ENCODE assay signal across 8 mouse cellular contexts in genomic region chr19:34192008-34192963, GRCm38 (mm10). TPM values are rescaled to one million over a fixed set of nuclear protein-coding genes. Genes with fewer than 3 reads are reported as not detected.
A peak's percentile ranks its signal among the peaks of the same experiment; 100 is the strongest.
DNase-seq lines count a peak whose midpoint lies in the region; ATAC-seq and TF ChIP-seq lines count a peak whose summit lies in the region.

TSS of gene Stambpl1 (plus strand) at chr19:34192229.

- H3K9me3 ChIP-seq in forebrain, embryonic 11.5 days (ENCODE audit: control insufficient read depth, low read length) = no peaks in the 10 kb centered on the region
- no peaks in the 10 kb centered on the region for H3K9me3 ChIP-seq in heart, embryonic 15.5 days (replicated peaks)
- no peaks in the 10 kb centered on the region for H3K9me3 ChIP-seq in liver, embryonic 12.5 days (replicated peaks)
- no peaks in the 10 kb centered on the region for H3K9me3 ChIP-seq in stomach, embryonic 14.5 days (ENCODE audit: control insufficient read depth, low read depth, low read length)

- under 1% methylated on average over 62 of the region's 62 CpGs for WGBS in forebrain, embryonic 11.5 days
- under 1% methylated on average over 62 of the region's 62 CpGs for WGBS in heart, embryonic 15.5 days
- WGBS in liver, embryonic 12.5 days (ENCODE audit: insufficient replicate concordance) = under 1% methylated on average over 62 of the region's 62 CpGs
- WGBS in stomach, embryonic 14.5 days = under 1% methylated on average over 62 of the region's 62 CpGs

- no peak within 1 kb of the TSS for H3K27ac ChIP-seq in forebrain, embryonic 11.5 days (ENCODE audit: low read depth, low read length)
- H3K27ac ChIP-seq in heart, embryonic 15.5 days = peak within 1 kb of the TSS; percentile 50
- 0 out of 2 replicates have a peak within 1 kb of the TSS, but pooled peaks have one; percentile 40 for H3K27ac ChIP-seq in liver, embryonic 12.5 days
- no peak within 1 kb of the TSS for H3K27ac ChIP-seq in stomach, embryonic 14.5 days (ENCODE audit: low read length)

- no peak for TF ChIP-seq CTCF in C2C12 (IDR thresholded peaks at IDR 0.05; ENCODE audit: control insufficient read depth, insufficient read depth, insufficient read length)

- peaks cover 32% of the 10 kb centered on the region for H3K79me3 ChIP-seq in C2C12 (ENCODE audit: low read depth)

- H3K4me2 ChIP-seq in forebrain, embryonic 11.5 days (ENCODE audit: low read depth, low read length, severe bottlenecking) = peak within 1 kb of the TSS; percentile 78
- peak within 1 kb of the TSS; percentile 95 for H3K4me2 ChIP-seq in heart, embryonic 15.5 days
- H3K4me2 ChIP-seq in liver, embryonic 12.5 days = peak within 1 kb of the TSS; percentile 94
- peak within 1 kb of the TSS; percentile 70 for H3K4me2 ChIP-seq in stomach, embryonic 14.5 days (replicated peaks; ENCODE audit: low read depth, low read length)

- peak within 1 kb of the TSS; percentile 67 for H3K4me3 ChIP-seq in C2C12 (ENCODE audit: insufficient read depth, poor library complexity, severe bottlenecking)
- H3K4me3 ChIP-seq in forebrain, embryonic 11.5 days (ENCODE audit: low read depth, low read length) = peak within 1 kb of the TSS; percentile 56
- H3K4me3 ChIP-seq in heart, embryonic 15.5 days = peak within 1 kb of the TSS; percentile 73
- peak within 1 kb of the TSS; percentile 65 for H3K4me3 ChIP-seq in liver, embryonic 12.5 days
- H3K4me3 ChIP-seq in stomach, embryonic 14.5 days (ENCODE audit: low read depth, low read length) = peak within 1 kb of the TSS; percentile 52

- no peaks in the 10 kb centered on the region for H3K27me3 ChIP-seq in C2C12 (ENCODE audit: control insufficient read depth, insufficient read depth, insufficient read length)
- H3K27me3 ChIP-seq in forebrain, embryonic 11.5 days (ENCODE audit: control insufficient read depth, insufficient read depth, low read length) = peaks cover 2% of the 10 kb centered on the region; the same call in 1 of the 2 replicates
- no peaks in the 10 kb centered on the region for H3K27me3 ChIP-seq in heart, embryonic 15.5 days
- H3K27me3 ChIP-seq in liver, embryonic 12.5 days (replicated peaks) = peaks cover 6% of the 10 kb centered on the region
- no peaks in the 10 kb centered on the region for H3K27me3 ChIP-seq in stomach, embryonic 14.5 days (ENCODE audit: control insufficient read depth, insufficient read depth, low read length)

- peak within 1 kb of the TSS; percentile 63 for H3K9ac ChIP-seq in forebrain, embryonic 11.5 days (ENCODE audit: low read length)
- peak within 1 kb of the TSS; percentile 59 for H3K9ac ChIP-seq in heart, embryonic 15.5 days
- H3K9ac ChIP-seq in liver, embryonic 12.5 days = peak within 1 kb of the TSS; percentile 57
- peak within 1 kb of the TSS; percentile 39; the same call in 1 of the 2 replicates for H3K9ac ChIP-seq in stomach, embryonic 14.5 days (replicated peaks; ENCODE audit: low read depth, low read length)

- H3K4me1 ChIP-seq in forebrain, embryonic 11.5 days (replicated peaks; ENCODE audit: control insufficient read depth, insufficient read depth, low read length) = no peaks in the 10 kb centered on the region
- peaks cover 8% of the 10 kb centered on the region; the same call in 1 of the 2 replicates for H3K4me1 ChIP-seq in heart, embryonic 15.5 days (replicated peaks)
- peaks cover 19% of the 10 kb centered on the region; the same call in 1 of the 2 replicates for H3K4me1 ChIP-seq in liver, embryonic 12.5 days
- peaks cover 4% of the 10 kb centered on the region; the same call in 1 of the 2 replicates for H3K4me1 ChIP-seq in stomach, embryonic 14.5 days (ENCODE audit: control insufficient read depth, insufficient read depth, low read length)

- H3ac ChIP-seq in C2C12 (ENCODE audit: control insufficient read depth, insufficient read length, low read depth) = peak within 1 kb of the TSS; percentile 71

- H3K79me2 ChIP-seq in C2C12 (ENCODE audit: control insufficient read depth, insufficient read depth) = peaks cover 53% of the 10 kb centered on the region

- peak; percentile 85 for ATAC-seq in forebrain, embryonic 11.5 days (replicated peaks; ENCODE audit: low FRiP score)
- peak; percentile 82 for ATAC-seq in heart, embryonic 15.5 days (replicated peaks; ENCODE audit: insufficient number of reproducible peaks, insufficient read depth, low FRiP score, low read depth)
- ATAC-seq in liver, embryonic 12.5 days = peak; percentile 77
- peak; percentile 87 for ATAC-seq in stomach, embryonic 14.5 days (ENCODE audit: insufficient number of reproducible peaks, insufficient read depth, low FRiP score, low read depth)

- peak; percentile 45 for DNase-seq in brain, embryonic 18.5 days (ENCODE audit: low read depth, low spot score)
- DNase-seq in forebrain, embryonic 11.5 days (ENCODE audit: low spot score) = peak; percentile 78
- peak; percentile 74 for DNase-seq in kidney, postnatal 14 days
- DNase-seq in naive thymus-derived CD4-positive, alpha-beta T cell, adult 2 months (ENCODE audit: low read depth) = peak; percentile 86

- no peaks in the 10 kb centered on the region for H3K36me3 ChIP-seq in C2C12 (ENCODE audit: control insufficient read depth, insufficient read depth)
- no peaks in the 10 kb centered on the region for H3K36me3 ChIP-seq in forebrain, embryonic 11.5 days (ENCODE audit: control insufficient read depth, insufficient read depth, low read length)
- H3K36me3 ChIP-seq in heart, embryonic 15.5 days = no peaks in the 10 kb centered on the region
- no peaks in the 10 kb centered on the region for H3K36me3 ChIP-seq in liver, embryonic 12.5 days
- no peaks in the 10 kb centered on the region for H3K36me3 ChIP-seq in stomach, embryonic 14.5 days (ENCODE audit: control insufficient read depth, insufficient read depth, low read length)

TF ChIP-seq in C2C12, 6 proteins besides CTCF, POLR2A, EP300 and RAD21:
- TF ChIP-seq MYOD1 (IDR thresholded peaks at IDR 0.05; ENCODE audit: control insufficient read depth, insufficient read length, low read depth) (no peak), MAX (IDR thresholded peaks at IDR 0.05) (peak; percentile 61), CEBPB (IDR thresholded peaks at IDR 0.05; ENCODE audit: low read depth) (no peak), USF1 (IDR thresholded peaks at IDR 0.05; ENCODE audit: low read depth) (peak; percentile 57), FOSL1 (IDR thresholded peaks at IDR 0.05; ENCODE audit: insufficient read depth, low read length, poor library complexity, severe bottlenecking) (no peak), MYOG (IDR thresholded peaks at IDR 0.05; ENCODE audit: control insufficient read depth, extremely low read depth, insufficient read length) (no peak)

RNA-seq across cellular contexts. Expression of gene Stambpl1, which starts in this region (rescaled TPM):
- polyA plus RNA-seq in C2C12 (2012; fragmentation: generic; extraction: Trizol) = 19.0 TPM
- polyA plus RNA-seq in forebrain, embryonic 11.5 days (2014; fragmentation: Nextera tagmentation; extraction: Ambion mirVana) = 1.6 and 2.0 TPM in 2 replicates
- 7.6 and 8.6 TPM in 2 replicates for polyA plus RNA-seq in heart, embryonic 15.5 days (2015; fragmentation: Nextera tagmentation; extraction: Ambion mirVana)
- 2.3 and 3.0 TPM in 2 replicates for polyA plus RNA-seq in liver, embryonic 12.5 days (2016; fragmentation: Nextera tagmentation; extraction: Ambion mirVana)
- 7.4 and 10.8 TPM in 2 replicates for polyA plus RNA-seq in stomach, embryonic 14.5 days (2014; fragmentation: Nextera tagmentation; extraction: Ambion mirVana)

Comparison
In these comparisons a context has a peak if more than half of its experiments do, and no peak if none do; other contexts are left out.
1. H3K27ac ChIP-seq: peak in heart, embryonic 15.5 days (single experiment) and liver, embryonic 12.5 days (single experiment); none in forebrain, embryonic 11.5 days (single experiment) and stomach, embryonic 14.5 days (single experiment).
2. Peak in every context shown above with its lines, with median percentiles within 50 percentile points of each other: H3K4me3 ChIP-seq, DNase-seq, ATAC-seq, H3K4me2 ChIP-seq and H3K9ac ChIP-seq.